Mouse (Mus musculus): ENCODE results near the gene Zfp106.

Gene Zfp106

DNA sequence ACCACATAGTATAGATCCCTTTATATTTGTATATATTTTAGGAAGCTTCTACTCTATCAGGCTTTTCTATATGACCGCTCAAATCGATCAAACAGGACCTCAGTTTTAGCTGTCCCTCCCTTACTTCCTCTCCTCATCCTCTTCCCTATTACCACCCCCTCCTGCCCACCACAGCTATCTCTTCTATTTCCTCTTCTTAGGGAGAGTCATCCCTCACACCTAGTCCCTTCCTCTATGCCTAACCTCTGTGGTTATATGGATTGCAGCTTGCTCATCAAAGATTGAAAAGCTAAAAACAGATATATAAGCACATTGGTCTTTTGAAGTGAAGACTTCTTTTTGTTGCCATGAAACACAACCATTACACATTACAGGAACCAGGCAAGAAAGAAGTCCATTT, 18.9 kb downstream of the Zfp106 start:
- no peak for DNase-seq (ENCODE audit: low spot score)

DNA sequence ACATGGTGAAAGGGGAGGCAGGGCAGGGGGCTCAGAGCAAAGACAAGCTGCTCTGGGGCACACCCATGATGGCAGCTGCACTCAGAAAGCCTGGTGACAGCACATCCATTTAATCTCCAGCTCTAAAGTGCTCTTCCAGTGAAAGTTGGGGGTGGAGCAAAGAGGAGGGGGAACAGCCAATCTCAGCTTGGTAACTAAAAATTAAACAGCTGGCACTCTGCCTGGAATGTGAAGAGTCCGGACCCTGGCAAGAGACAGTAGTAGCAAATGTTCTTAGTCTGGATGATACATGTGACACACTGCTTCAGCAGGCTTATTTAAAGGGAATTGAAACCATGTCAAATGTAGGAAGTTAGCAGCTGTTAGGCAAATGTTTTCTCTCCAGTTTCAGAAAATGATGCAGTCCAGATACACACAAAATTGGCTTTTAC, 23.9 kb downstream of the Zfp106 start:
- DNase-seq (ENCODE audit: low spot score): no peak

DNA sequence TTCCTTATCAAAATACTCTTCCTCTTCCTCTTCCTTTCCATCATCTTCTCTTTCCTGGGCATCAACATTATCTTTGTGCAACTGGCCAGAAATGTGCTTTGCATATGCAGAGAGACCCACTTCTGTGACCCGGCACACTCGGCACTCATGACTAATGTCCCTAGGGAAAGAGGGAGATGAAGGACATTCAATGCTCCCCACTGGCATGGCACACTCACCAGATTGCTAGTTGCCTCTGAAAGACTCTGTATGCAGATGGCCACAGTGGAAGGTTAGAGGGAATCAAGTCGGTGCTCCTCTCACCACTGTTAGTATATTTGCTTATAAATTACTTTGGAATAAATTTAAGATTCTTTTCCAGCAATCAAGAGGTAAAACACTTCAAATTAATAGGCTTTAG, 24.3 kb downstream of the Zfp106 start:
- DNase-seq (ENCODE audit: low spot score): no peak

DNA sequence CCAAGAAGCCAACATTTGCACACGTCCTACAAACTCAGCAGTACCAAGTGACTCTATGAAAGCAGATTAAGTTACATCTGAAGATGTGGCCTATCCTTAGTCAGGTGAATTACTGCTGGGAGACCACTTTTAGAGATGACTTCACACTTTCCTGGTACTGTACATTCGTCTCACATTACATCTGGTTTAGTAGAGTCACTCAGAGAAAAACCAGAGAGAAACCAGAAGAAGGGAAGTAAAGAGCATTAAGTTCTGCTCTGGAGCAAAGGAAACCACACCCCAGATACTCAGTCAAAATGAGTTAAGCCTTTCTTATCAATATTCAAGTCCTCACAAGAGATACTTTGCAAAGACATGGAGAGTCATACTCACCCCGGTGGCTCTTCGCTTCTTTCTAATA, 32.4 kb downstream of the Zfp106 start:
- DNase-seq (ENCODE audit: low spot score): no peak

DNA sequence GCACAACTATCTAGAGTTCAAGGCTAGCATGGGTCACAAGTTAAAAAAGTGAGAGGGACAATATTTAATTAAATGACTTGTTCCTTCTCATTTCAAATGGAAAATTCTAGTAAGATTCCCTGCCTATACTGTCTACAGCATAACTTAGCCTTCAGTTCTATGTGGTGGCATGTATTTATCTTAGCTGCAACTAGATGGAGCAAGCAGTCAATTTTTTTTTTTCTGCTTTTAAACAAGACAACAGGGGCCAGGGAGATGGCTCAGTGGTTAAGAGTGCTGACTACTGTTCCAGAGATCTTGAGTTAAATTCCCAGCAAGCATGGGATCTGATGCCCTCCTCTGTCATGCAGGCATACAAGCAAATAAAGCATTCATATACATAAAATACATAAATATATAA, 34.1 kb downstream of the Zfp106 start:
- no peak for DNase-seq (ENCODE audit: low spot score)

DNA sequence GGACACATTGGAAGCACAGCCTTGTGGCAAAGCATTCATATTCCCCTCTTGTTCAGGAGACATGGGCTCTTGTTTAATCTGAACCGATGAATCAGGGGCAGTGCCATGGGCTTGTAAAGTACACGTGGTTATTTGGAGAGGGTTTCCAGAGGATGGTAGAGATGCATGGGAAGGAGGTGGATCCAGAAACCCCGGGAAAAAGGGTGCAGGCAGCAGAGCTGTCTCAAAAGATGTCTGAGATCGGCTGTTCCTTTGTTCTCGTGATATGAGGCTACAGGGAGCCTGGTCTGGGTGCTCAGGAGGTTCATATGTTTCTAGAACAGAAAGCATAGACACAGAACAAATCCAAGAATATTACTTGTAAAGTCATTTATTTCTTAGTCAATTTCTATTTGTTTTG, 36.9 kb downstream of the Zfp106 start:
- no peak for DNase-seq (ENCODE audit: low spot score)

DNA sequence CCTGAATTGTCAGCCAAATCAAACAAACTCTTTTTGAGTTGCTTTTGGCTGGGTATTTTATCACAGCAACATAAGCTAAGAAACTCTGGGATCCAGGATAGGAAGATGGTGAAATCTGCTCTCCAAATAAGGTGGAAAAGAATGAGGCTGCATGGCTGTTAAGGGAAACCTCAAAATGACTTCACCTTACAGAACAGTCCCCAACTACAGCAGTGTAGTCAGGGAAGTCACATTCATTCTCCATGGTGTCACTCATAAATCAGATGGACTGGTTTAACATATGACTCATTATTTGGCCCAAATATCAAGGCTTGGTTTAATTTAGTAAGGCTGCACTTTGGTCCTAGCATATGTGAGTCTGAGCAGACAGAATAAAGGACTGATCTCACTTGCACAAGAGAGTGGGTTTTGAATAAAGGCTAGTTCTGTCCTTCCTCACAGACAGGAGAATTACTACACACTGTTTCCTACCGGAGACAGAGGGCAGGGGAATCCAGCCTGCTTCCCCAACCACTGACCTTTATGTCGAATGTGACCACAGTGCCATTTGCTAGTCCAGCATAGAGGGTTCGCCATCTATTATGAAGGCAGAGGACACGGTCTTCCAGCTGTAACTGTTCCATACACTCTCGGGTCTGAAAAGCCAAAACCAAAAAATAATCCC, 45.0 kb downstream of the Zfp106 start:
- DNase-seq (ENCODE audit: low spot score): no peak

DNA sequence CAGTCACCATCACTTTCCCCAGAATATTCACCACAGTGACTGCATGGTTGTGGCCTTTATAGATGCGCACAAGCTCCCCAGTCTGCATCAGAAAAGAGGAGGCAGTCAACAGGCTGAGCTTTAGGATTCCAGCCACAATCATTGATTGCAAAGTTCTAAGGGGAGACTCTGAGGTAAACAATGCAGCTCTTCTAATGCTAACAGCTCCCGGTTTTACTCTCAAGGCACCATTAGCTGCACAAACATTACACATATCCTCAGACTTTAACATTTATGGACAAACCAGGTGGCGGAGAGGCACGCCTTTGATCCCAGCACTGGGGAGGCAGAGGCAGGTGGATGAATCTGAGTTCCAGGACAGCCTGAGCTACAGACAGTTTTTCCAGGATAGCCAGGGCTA, 49.5 kb downstream of the Zfp106 start:
- DNase-seq (ENCODE audit: low spot score): no peak

DNA sequence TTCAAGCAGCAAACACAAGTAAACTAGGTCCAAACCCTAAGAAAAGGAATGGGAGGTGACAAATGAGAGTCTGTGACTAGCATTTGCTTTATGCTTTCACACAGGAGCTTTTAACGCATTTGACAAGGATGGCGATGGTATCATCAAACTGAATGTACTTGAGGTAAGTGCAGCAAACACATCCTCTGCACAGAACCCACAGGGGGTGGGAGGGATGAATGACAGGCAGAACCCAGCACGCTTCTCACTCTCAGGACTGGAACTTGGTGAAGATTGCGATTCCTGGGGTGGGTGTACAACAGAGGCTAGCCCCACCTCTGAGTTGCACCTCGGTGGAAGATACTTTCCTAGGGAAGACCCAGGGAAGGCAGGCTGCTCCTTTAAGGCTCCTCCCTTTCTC, 59.7 kb downstream of the Zfp106 start:
- no peak for DNase-seq (ENCODE audit: low spot score)

DNA sequence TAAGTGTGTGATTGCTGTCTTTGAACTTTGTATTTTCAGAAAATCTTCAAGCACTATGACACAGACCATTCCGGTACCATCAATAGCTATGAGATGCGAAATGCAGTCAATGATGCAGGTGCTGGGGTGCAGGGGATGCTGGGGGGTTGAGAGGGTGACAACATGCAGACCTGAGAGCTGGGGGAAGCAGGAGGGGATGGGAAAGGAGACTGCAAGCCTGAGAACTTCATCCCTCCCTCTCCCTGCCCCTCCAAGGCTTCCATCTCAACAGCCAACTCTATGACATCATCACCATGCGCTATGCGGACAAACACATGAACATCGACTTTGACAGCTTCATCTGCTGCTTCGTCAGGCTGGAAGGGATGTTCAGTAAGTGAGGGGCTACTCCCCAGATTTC, 60.5 kb downstream of the Zfp106 start:
- no peak for DNase-seq (ENCODE audit: low spot score)

DNA sequence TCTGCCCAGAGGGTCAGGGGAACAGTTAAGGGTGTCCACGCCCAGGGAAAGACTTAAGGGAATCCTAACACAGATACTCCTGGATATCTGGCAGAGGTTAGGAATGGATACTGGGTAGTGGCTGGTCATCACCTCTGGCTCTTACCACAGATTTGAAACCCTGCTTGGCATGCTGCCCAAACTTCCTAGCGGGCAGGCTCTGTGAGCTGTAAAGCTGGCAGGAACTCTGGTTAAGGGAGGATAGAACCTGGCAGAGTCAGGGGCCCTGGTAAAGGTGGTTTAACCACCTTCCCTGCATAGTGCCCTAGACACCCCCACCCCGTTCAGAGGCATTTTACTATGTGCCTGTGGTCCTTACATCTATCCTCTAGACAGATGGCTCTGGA, 61.0 kb downstream of the Zfp106 start:
- DNase-seq (ENCODE audit: low spot score): no peak

DNA sequence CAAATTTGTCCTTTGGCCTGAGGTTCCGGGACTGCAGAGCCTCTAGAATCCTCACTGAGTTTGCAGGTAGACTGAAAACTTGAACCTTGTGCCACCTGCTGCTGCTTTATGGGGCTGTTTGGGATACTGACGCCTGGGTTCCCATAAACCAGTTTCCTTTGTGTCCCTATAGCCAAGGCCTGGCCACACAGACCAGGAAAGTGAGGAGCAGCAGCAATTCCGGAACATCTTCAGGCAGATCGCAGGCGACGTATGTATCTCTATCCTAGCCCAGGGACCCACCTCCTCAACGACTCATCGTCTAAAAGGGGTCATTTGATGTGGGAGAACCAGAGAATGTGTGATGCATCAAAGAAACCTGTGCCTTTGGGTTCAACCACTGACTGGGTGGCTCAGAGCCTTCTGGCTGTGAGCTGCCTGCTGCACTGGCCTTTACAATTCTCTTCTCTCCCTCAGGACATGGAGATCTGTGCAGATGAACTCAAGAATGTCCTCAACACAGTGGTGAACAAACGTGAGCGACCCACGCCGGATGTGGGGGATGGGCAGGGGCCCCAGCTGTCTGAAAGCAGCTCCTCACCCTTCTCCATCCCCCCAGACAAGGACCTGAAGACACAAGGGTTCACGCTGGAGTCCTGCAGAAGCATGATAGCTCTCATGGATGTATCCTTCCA, 61.6 kb downstream of the Zfp106 start:
- DNase-seq (ENCODE audit: low spot score): no peak

DNA sequence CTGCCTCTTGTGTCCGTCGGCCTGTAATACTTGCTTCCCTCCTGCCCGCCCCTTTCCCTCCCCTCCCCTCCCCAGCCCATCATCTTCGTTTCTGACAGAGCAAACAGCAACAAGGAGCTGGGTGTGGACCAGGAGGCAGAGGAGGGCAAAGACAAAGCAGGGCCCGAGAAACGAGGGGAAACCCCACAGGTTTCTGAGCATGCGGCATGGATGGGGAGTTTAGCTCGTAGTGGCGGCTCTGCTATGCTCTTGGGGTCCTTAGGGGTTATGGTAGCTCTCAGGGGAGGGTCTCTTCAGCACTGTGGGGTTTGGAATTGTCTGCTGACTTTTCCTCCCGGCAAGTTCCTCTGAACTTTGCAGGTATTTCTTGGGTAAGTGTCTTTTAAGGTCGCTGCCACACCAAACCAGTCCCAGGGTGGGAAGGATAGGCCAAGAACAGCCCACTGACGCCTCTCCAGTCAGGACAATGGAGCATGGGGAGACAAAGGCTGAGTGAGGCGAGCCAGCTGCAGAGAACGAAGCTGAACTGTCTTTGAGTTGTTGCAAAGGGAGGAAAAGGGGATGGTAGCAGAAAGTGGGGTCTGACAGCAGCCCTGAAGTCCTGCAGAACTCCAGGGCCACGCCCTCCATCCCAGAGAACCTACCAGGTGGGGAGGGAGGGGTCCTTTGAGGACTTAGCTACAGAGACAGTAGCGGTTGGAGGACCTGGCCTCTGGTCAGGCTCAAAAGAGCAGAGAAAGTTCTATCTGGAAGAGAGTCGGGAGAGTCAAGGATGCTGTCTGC, 62.3 kb downstream of the Zfp106 start:
- DNase-seq (ENCODE audit: low spot score): no peak

DNA sequence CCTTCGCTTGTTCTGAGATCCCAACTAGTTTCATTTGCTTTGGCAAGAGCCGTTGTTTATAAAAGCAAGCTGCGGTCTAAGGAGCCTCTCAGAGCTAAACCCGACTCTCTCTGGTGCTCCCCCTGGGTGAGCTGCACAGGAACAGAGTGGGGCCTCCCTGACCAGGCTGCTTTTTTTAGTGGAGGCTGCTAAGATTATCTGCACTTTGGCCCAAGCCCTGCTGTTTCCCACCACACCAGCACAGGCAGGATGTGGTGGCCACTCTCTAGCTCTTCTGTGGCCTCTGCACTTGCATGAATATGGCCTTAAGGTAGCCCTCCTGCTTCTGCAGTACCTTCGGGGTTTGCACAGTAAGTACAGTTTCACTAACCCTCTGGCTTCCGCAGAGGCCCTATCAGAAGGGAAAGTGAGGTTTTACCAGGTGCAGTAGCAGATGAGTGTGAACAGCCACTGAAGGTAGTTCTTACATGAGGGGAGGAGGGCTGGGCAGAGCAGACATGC, 63.6 kb downstream of the Zfp106 start:
- DNase-seq (ENCODE audit: low spot score): no peak

DNA sequence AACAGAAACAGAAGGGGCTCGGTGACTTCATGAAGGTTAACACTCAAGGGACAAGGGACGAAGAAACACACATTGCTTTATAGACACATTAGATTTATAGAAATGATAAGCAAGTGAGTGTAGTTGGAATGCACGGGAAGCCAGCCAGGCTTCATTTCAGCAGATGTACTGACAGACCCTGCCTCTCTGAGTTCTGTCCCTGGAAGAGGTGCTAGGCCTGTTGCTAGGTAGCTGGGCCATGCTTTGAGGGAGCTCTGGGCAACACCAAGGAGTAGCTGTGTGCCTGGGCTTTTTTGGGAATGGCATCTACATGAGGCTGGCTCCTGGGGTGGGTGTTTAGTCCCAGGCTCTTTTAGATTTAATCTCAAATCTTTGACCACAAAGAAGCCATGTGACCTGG, 67.1 kb downstream of the Zfp106 start:
- no peak for DNase-seq (ENCODE audit: low spot score)

DNA sequence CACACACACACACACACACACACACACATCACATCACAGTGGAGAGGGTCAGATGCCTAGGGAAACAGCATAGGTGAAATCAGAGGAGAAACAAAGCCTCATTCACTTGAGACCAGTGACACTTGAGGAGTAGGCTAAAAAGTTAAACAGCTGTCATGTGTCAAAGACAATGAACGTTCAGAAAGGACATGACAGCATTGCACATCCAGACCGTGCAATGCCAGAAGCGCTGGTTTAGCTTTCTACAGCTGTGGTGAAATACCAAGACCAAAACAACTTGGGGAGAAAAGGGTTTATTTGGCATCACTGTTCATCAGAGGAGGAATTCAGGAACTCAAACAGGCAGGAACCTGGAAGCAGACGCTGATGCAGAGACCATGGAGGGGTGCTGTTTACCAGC, 70.4 kb downstream of the Zfp106 start:
- DNase-seq (ENCODE audit: low spot score): no peak

DNA sequence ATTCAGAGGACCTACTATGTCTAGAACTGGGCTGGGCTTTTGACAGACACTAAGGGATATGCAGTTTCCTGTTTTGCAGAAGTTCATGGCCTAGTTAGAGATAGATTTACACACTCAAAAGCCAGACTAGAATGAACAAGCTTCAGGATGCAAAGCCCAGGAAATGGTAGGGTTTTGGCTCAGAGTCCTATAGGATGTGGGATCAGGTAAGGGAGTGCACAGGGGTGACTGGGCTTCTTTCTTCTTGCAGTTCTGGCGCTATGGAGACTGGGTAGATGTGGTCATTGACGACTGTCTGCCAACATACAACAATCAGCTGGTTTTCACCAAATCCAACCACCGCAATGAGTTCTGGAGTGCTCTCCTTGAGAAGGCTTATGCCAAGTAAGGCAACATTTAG, 79.4 kb downstream of the Zfp106 start:
- DNase-seq (ENCODE audit: low spot score): no peak

DNA sequence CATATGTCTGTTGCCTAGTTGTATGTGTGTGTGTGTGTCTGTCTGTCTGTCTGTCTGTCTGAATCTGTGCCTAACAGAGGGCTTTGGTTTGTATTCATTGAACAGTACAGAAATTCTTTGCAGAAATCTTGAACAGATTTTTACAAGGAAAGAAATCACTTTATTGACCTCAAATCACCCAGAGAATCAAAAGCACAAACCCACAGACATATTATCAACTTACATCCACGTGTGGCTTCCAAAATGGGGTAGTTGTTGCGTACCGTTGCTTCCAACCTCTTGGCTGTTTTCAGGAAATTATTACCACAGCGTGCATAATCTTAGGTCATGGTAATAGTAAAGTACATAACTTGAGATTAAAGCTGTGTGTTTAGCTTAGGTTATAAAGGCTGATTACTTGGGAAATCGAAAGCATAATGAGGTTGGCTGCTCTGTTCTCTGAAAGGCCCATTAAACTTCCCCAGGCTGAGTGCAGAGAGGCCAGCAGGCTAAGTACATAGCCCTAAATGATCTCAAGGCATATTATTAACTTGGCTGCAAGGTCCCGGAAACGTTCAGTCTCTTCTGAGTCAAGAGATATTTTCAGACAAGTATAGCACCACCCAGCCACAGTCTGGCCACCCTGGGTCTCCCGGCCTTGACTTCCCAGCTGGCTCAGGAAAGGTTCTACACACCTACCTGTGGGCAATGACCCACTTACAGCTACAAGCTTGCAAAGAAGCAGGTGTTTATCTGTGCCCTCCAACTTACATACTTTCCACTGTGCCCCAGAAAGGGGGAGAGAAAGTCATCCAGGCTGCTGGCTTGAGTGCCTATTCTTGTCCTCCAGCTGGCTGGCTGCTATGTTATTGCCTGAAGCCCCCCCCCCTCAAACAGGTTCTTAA, 80.9 kb downstream of the Zfp106 start:
- no peak for DNase-seq (ENCODE audit: low spot score)

DNA sequence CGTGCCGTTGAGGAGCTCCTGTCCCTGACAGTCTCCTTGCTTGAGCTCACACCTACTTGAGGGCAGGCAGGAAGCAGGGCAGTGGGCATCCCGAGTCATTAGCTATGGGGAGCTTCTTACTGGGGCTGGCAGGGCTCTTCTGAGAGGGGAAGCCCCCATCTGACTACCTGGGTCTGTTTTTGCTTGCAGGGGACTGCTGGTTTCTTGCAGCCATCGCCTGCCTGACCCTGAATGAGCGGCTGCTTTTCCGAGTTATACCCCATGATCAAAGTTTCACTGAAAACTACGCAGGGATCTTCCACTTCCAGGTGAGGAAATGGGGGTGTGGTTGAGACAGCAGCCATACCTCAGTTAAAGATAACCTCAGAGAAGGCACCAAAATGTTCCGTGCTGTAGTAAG, 81.7 kb downstream of the Zfp106 start:
- DNase-seq (ENCODE audit: low spot score): no peak

DNA sequence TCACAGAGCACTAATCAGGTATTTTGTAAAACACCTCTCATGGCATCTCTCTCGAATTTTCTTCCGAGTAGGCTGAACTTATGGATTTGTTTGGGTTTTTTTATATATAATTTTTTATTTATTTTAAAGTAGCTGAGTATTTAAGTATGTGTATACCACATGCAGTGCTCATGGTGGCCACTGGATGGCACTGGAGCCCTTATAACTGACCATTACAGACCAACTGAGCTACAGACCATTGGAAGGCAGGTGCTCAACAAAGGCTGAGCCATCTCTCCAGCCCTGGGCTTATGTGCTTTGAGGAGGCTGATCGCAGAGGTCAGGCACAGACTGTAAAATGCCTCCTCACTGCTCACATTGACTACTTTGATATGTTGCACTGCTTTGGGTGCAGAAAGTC, 85.0 kb downstream of the Zfp106 start:
- DNase-seq (ENCODE audit: low spot score): peak; percentile 43

DNA sequence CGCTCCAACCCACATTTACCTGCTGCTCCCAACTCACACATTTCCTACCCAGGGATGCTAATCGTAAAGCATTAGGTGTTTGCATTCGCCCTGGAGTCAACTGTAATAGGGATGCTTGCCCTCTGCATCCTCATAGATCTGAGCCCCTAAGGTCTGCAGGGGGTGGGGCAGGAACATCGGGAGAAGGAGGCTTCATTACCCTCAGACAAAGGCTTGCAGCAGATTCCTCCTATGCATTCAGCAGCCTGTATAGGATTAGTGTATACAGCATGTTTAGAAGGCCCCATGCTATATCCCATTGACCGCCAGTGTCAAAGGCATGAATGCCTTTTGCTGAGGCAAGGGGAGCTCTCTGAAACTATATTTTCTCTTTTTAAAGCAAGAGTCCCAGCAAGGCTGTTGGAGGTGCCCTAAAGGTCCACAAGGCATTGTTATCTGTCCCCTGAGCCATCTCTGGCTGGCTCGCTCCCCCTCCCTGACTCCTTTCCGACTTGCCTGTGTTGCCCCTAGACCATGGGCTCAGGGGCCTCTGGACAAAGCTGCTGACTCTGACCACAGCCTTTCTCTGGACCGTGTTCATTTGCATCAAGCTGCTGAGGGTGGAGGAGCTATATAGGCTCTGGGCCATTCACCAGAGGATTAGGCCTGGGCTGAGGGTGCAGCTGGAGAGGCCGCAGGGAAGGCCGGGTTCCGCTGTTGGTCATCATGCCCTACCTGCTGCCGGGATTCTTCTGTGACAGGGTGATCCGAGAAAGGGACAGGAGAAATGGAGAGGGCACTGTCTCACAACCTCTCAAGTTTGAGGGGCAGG, 87.2 kb downstream of the Zfp106 start:
- no peak for DNase-seq (ENCODE audit: low spot score)

Data from yolk sac, embryonic 10.5 days (tissue).